Mouse (Mus musculus) liver, embryonic 14.5 days (tissue): ENCODE measurements at regions not wholly inside any gene's neighbourhood (a gene's known extent, or its start where the extent isn't known, plus 50 kb on each side); places are given as distances from the start of the nearest gene placed in this dataset.

ENCODE experiments used
- CTCF ChIP-seq: IDR thresholded peaks from 2 replicates; pipeline ENCODE4 v1.5.1; 2016; ENCODE audit warnings: antibody characterized with exemption, low read depth, control low read depth
- EP300 ChIP-seq: IDR thresholded peaks from 2 replicates; pipeline ENCODE4 v1.6.1; 2016; ENCODE audit warnings: antibody characterized with exemption, low read depth

- TF ChIP-seq CTCF (no peak), EP300 (no peak)
Observed at GRCm38 (mm10) chr15:57545141-57545540, 67.7 kb upstream of the Slc22a22 start.
